Mouse (Mus musculus) fat pad, adult 2 months (tissue): Measurements from ENCODE around the gene Wfdc15b.
"Not testable (repeated sequence)": the region's sequence is repeated elsewhere in the genome, so short reads cannot be mapped to it uniquely, and the experiment has no call there.

Source experiments
- DNase-seq: peaks from one replicate; pipeline ENCODE4 v3.0.0-alpha.2; 2011; ENCODE audit warnings: low read depth, low spot score; ENCODE audit errors: extremely low read depth

Wfdc15b gene

DNA sequence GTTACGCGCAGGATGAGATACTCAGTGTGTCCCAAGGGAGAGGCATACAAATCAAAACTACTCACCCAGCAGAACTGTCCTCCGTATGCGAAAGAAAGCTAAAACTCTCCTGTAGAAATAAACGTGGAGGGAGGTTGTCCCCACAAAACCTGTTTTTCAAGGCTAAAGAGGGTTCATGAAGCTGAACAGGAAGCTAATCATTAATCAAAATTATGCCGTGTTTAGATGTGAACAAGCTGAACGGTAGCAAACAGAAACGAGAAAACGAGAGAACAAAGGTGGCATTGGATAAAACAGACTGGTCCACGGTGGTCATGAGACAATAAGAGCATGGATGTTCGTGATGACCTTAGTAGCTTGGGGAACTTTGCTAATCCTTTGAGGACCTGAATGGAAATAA is at the start of gene Wfdc15b:
Wfdc15b (minus strand) TSS at position 139 of the 400 bp plus-strand sequence.
- DNase-seq: no peak

DNA sequence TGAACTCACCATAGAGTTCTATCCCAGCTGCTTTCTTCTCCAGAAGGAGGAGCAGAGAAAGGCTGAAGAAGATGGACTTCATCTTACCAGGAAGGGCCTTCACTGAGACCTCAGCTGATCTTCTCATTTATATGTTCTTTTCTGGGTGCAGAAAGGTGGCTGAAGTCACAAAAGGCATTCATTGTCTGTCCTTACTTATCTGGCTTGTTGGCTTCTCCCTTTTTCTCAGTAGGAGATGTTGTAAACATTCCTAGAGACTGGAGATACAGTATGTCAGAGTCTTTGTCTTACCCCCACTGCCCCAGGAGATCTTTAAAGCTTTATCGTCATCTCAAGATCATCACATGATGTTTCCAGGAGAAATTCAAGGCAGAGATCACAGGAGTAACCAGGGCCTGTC is 35.1 kb upstream of the Wfdc15b start, which contains the start of gene Svs3b:
Svs3b (minus strand) TSS at position 101 of the 400 bp plus-strand sequence.
- DNase-seq: not testable (repeated sequence)

DNA sequence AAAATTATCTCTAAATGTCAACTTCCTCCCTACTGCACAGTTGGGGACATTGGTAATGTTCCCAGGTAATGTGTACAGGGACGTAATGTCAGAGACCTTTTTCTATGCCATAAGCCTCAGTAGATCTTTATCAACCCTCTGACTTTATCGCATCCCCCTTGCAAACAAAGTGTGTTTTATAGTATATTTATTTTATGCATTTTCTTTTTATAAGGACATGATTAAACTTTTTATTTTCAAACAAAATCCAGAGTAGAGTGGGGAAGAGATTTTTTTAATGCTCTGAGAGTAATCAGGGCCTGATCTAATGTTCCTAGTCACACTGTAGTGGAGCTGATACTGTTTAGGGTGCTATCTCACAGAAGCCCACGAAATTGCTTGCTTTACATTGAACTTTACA is 16.9 kb upstream of the Wfdc15b start, which contains the start of gene Svs2:
Svs2 (minus strand) TSS at position 101 of the 400 bp plus-strand sequence.
- no peak for DNase-seq

DNA sequence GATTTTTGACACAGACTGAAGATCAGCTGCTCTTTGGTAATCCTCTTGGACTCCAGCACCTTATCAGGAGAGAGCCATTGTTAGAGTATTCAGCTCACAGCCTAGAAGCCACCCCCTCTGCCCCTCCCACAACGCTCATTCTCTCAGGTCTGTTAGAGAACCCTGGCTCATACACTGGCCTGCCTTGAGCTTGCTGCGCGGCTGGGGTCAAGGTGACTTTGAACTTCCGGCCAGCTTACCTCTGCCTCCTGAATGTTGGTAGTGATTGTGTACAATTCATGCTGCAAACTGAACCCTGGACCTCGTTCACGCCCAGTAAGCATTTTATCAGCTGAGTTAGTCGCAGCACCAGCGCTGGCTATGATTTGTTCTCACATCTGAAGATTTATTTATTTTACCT is 11.2 kb upstream of the Wfdc15b start:
- no peak for DNase-seq

DNA sequence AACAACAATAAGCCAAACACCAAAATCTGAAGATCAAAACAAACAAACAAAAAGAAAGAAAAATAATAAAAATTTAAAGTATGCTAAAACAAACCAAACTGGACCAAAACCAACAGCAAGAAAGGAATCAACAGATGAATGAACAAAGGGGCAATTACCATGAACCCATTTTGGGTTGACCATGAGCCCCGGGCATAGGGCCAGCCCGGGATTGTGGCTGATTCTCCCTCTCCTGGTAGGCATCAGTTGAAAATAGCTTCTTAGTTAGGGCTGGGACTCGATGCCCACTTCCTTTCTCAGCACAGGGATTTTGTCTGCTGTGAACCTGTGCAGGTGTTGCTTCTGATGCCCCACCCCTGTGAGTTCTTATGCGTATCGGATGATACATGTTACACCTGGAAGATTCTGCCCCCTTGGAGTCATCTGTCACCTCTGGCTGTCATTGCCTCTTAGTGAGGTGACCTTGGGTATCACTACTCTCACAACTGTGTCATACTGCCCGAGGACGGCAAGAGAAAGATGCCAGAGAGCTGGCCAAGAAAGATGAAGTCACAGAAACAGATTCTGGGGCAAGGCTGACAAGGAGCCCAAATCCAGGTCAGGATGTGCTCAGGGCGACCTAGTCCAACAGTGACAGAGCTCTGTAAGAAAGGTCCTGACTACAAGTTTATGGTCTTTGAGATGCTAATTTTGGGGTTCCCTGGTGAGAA is 7.1 kb upstream of the Wfdc15b start:
- DNase-seq: no peak

DNA sequence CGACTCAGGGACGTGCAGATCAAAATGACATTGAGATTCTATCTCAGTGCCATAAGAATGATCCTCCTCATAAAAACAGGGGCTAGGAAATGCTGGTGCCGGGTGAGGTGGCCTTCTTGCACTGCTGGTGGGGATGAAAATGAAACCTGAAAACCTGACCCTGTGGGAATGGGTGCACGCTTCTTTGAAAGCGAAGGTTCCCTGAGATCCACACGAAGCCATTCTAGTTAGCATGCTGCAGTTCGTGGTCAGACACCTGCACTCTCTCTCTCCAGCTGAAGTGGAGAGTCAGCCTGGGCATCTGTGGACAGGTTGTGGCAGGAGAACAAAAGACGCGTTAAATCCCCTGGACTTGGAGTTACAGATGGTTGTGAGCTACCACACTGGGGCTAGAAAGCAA is 2.2 kb downstream of the Wfdc15b start:
- no peak for DNase-seq

DNA sequence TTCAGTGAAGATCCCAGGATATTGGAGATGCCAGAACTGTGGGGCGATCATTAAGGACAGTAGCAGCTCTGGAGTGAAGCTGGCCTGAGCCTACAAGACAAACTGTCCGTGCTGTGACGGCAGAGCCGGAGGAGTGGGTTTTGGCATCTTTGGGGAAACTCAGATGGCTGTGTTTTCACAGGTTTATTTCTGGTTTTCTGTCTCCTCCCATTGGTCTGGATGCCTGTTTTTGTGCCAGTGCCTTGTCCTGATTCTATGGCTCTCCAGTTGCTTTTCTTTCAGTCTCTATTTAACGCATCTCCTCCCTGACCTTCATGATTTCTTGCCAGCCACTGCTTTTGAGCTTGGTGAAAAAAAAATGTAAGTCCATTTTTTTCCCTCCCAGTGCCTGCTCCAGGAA is 8.7 kb downstream of the Wfdc15b start:
- no peak for DNase-seq

DNA sequence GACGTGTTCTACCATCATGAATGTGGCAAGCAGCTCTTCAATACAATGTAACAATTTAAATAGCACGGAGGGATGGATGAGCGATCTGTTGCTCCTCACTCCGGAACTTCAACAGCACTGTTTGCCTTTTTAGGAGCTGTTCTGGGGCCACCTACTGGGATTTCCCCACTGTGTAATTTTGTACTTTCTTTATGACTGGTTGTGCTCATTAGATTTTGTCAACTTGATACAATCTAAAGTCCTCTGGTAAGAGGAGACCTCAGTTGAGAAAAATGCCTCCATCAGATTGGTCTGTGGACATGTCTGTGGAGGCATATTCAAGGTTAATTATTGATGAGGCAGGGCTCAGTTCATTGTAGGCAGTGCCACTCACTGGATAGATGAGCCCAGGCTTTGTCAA is 10.6 kb downstream of the Wfdc15b start:
- DNase-seq: no peak

DNA sequence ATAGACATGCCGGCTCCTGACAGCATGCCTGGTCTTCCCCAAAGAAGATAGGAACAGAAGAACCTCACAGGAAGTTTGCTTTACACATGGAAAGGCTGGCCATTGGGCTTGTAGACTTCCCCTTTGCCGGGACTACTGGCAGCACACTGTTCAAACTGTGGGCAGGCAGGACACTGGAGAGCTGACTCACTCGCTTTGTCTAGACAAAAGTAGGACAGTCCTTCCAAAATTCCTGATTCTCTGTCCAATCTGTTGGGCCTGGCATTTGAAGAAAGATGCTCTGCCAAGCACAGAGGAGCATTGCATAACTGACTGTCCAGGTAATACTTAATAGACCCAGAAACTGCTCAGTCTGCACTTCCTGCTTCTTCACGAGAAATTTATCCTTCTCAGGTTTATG is 14.8 kb downstream of the Wfdc15b start:
- DNase-seq: no peak

DNA sequence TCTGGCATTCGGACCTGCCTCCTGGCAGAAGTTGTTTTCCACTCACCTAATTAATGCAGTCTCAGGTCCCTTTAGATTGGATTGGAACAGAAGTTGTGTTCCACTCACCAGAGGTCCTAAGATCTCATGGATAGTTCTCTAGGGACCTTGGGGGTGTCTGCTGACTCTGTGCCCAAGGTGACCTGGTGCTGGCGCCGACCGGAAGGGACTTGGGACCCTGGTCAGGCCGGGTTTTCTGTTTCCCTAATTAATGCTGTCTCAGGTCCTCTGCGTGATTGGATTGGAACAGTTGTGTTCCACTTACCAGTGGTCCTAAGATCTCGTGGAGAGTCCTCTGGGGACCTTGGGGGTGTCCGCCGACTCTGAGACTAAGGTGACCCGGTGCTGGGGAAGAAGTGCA is 15.4 kb downstream of the Wfdc15b start:
- not testable (repeated sequence) for DNase-seq

DNA sequence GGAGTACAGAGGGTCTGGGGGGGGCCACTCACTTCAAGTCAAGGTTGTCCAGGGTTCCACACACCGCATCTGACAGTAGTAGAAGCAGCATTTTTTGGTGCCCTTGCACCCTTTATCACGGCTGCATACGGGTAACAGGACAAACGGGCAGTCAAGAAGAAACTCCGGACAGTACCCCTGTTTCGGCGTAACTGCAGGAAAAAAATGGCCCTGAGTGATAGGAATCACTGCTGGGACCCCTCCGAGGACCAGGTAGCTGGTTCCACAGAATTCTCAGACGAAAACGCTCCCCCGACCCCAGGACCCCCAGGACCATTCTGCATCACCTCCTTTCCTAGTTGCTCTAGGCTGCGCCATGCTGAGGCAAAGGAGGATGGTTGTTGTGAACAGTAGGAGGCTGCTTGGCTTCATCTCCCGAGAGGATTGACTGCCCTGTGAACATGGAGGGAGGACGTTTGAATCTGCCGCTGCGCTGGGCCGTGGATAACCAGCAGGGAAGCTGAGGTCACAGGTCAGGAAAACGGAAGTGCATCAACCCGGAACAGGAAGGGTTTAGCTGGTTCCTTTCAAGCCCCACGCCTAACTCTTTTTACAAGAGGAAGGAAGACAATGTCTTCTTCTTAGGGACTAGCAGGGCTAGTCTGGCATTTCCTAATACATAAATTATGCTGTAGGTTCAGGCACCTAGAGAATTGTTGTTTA is 21.7 kb downstream of the Wfdc15b start, which contains the start of gene Wfdc15a:
Wfdc15a (minus strand) TSS at position 505 of the 702 bp plus-strand sequence.
- DNase-seq: no peak

DNA sequence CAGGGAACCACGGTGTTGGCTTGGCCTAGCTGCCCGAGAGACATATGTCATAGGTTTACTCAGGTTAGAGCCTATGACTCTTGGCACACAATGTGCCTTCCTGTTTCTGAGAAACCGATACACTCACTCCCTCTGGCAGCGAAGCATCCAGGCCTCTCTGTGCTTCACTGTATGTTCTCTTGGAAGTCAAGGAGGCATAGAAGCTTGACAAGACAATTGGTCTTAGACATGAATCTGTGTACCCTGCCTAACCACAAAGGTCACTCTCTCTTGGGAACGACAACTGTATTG is 24.8 kb downstream of the Wfdc15b start:
- DNase-seq: no peak

DNA sequence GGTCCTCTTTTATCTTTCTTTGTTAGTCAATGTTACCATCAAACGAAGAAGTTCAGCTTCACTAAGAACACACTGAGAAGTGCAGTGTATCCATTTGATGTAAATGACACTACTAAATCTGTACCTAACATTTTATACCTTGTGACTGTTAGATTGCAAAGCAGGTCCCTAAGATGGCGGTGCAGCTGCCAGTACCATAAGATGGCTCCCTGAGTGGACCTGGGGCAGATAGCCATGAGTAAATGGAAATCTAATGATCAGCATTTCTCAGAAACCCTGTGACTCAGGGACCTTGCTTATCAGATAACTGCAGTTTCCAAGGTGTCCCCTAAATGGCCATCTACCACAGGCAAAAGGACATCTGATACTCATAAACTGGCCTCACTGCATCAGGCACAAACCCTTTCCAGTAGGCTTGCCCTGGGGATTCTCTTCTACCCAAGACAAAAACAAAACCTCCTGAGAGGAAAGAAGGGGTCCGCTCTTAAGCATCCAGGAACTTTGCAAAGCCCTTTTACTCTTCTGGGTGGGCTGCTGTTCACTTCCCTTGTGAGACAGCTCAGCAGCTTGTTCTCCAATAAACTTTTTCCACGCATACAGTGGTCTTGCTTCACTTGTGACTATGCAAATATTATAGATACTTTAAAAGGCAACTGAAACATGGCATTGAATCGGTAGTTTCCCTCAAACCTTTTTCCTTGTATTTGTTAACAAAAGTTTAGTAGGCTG is 25.3 kb downstream of the Wfdc15b start:
- DNase-seq: no peak

DNA sequence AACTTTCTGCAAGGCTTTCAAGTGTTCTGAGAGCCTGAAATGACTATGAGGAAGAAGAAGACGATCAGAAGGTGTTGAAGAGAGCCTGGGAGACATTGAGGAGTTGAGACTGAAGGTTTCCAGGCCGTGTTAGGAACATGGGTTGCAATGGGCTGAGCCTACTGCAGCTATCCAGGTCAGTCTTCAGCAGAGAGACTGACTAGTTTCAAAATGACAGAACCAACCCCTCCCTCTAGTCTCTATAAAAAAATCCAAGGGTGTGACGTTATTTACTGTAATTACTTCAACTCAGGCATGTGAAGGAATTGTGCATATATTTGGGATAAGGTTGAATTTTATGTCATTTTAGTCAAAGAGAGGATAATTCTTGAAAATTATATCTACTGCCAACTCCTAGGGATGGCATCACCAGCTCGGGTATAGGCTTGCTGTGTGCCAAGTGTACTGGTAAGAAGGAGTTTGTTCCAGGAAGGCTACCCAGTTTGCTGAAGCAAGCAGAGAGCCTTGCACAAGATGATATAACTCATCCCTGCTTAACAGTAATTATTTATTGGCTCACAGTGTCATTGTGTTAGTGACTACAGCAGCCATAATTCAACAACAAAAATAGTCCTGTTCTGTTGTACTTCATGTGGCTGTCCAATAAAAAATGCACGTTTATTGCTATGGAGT is 26.4 kb downstream of the Wfdc15b start:
- DNase-seq: no peak

DNA sequence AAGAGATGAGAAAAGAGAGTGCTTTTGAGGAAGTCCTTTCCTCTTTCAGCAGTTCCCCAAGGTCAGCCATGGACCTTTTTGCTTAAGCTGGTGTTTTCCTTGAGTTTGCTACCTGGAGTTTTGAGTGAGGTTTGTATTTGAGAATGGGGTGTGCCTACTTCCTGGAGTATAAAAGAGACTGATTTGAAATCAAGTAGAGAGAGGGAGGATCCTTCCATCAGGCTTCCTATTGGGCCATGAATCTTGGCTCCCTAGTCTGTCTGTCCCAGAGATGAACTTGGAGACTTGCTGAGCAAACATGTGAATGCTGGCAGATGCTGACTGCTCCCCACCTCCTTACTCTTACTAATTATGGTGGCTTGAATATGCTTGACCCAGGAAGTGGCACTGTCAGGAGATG is 29.2 kb downstream of the Wfdc15b start:
- DNase-seq: no peak

DNA sequence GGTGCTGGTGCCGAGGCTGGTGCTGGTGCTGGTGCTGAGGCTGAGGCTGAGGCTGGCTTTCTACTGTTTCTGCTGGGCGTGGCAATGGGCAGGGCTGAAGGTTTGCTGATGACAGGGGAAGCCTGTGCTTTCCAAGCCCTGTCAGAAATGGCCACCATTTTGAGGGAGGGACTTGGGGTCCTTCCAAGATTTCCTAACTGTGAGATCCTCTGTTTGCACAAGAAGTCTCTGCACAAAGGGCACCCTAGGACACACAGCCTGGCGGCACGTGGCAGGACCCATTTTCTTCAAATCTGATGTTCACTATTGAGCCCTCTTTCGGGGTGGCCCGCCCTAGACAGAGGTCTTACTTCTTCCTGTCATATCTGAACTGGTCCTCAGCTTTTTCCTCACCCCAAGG is 30.9 kb downstream of the Wfdc15b start, which contains the start of gene Wfdc12:
Wfdc12 (minus strand) TSS at position 33 of the 400 bp plus-strand sequence.
- DNase-seq: no peak

DNA sequence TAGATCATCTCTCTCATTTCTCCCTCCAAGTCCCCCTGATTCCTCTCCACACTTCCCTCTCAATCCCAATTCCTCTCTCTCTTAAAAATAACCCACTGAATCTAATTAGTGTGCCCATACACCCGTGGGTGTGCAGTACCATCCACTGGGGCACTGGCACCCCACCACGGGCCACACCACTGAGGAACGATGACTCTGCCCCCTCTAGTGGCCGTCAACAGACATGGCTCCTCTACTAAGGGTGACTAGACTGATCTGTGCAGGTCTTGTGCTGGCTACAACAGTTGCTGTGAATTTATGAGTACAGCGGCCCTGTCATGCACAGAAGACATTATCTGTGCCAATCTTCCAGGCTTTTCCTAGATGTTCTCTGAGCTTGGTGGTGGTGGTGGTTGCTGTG is 32.7 kb downstream of the Wfdc15b start:
- DNase-seq: no peak

DNA sequence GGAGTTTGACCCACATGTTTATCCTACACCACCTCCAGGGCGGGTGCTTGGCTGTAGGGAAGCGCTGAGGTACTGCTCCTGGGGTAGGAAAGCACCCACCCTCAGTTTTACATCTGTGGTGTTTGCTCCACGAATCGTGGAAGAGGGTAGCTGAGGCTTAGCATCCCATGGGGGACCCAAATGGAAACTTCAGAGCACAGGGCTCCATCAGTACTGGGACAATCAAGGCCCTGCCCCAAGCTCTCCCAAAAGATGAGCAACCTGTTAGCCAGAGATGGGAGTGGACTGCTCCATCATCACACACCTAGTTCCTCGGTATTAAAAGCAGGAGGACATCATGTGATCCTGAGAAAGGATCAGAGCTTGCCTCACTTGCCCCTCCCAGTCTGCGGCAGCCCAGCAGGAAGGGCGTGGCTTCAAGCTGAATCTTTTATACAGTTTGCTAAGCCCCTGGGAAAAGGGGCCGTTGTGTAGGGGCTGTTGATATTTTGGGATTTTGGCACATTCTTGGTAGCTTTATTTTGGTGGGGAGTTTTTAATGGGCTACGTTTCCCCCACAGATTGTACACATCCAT is 37.2 kb downstream of the Wfdc15b start:
- no peak for DNase-seq

DNA sequence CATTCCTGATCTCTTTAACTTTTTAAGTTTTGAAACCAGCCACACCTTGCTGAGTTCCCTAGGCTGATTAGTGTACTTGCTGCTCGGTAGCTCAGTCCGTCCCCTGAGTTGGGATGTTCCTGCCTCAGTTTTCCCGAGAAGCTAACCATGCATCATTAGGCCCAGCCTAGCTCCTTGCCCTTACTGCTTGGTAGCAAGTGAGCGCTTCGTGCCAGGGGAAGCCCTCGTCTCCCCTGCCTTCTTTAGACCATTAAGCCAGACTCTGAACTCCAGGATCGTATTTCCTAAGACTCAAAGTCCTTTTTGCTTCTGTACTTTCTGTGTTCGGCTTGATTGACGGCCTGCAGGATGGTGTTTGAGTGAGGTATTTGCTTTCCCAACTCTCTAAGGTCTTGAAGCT is 38.1 kb downstream of the Wfdc15b start:
- no peak for DNase-seq

DNA sequence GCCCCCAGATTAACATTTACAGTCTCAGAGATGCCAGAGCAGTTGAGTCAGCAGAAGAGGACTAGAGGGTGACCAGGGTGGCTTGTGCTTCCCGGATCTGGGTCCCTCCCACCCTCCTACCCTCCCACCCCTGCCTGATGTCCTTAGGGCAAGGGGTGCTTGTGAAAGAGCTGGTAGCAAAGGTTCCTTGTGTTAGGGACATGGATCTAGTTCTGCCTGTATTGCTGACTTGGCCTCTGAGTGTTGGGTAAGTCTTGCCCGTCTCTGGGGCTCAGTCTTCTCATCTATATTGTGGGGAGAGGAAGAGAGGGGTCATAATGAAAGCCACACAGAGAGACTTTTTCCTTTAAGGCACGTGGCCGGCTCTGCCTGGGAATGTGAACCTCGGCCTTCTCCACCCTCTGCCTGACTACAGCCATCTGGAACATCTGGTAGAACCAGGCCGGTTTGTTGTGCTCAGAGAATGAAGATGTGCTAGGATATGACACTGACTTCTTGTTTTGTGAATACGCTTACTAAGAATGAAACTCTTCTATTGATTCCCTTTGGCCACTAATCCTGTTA is 38.7 kb downstream of the Wfdc15b start, which contains the start of gene Wfdc5:
Wfdc5 (minus strand) TSS at position 51 of the 564 bp plus-strand sequence.
- DNase-seq: no peak
